Mouse (Mus musculus): ENCODE data around the gene Reep3. TPM values are rescaled to one million over a fixed set of nuclear protein-coding genes. Genes with fewer than 3 reads are reported as not detected.
"Not testable (repeated sequence)": the region's sequence is repeated elsewhere in the genome, so short reads cannot be mapped to it uniquely, and the experiment has no call there.

Gene Reep3
- total RNA-seq, 2 experiments from 2014 or later, result 20.2 to 24.1 TPM

DNA sequence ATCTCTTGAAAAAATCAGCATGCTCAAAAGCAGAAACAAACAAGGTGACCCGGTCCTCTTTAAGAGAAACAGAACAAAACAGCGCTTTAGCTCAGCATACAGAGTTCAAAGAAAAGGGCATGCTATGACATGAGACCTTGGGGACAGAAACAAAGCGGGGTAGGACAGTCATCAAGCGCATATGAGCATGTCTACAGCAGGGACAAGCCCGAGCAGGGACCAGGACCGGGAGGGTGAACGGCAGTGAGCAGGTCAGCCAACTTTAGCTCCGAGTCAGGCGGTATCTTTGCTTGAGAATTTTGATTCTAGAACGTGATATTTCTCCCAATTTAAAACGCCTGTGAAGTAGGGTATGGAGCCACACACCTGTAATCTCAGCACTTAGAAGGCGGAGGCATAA lies 86.2 kb downstream of the Reep3 start:
- DNase-seq, result no peak

DNA sequence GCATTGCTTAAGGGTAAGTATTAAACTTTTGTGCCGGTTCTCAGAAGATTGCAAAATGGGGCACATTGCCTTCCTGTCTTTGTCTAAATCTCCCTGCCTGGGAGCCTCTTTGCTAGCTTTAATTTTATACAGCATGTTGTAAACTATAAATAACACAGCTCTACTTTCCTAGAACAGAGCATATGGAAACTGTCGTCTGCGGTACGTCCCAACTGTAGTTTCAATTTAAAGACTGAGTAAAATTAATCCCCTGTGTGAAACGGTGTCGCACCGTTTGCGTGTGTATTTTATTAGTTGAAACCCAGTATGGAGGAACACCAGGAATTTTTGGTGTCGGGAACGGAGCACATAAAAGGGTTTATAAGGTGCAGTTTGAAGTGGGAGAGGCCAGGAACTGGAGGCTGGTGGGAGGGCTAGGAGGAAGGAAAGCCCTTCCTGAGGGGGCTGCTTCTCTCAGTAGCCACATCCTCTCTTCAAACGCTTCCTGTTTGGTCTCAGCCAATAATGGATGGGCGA lies 92.2 kb downstream of the Reep3 start:
- peak in 1 of 2 experiments; percentile 9 for DNase-seq

DNA sequence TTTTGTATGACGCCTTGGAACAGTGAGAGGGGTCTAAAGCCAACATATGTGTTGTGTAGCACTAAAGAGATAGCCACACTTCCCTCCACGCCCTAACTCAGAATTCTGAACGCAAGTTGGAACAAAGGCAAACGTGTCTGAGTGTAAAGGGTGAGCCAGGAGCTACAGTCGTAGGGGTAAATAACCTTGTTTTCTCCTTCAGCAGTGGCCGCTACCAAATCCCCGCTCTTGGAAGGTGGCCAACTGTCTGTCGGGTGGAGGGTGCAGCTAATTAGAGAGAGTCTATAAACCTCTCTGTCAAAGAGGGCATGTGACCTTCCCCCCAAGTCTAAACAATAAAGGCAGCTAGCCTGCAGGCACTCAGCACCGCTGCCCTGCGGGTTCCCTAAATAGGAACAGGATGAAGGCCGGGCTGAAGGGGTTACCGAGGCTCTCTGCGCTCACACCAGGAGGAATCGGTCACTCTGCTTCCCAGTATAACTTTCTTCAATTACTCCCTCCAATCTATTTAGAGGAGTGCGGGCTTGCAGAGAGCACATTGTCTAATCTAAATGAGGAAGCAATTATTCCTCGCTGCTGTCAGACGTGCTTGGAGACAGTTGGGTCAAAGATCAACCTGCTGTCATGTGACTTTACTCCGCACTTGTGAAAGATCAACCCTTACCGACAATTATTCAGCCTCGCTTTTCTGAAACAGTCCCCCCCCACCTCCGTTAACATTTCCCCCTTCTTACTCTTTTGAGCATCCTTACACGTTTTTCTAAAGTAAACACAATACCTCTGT lies 92.8 kb downstream of the Reep3 start:
- DNase-seq, result peak in 1 of 2 experiments; percentile 30

DNA sequence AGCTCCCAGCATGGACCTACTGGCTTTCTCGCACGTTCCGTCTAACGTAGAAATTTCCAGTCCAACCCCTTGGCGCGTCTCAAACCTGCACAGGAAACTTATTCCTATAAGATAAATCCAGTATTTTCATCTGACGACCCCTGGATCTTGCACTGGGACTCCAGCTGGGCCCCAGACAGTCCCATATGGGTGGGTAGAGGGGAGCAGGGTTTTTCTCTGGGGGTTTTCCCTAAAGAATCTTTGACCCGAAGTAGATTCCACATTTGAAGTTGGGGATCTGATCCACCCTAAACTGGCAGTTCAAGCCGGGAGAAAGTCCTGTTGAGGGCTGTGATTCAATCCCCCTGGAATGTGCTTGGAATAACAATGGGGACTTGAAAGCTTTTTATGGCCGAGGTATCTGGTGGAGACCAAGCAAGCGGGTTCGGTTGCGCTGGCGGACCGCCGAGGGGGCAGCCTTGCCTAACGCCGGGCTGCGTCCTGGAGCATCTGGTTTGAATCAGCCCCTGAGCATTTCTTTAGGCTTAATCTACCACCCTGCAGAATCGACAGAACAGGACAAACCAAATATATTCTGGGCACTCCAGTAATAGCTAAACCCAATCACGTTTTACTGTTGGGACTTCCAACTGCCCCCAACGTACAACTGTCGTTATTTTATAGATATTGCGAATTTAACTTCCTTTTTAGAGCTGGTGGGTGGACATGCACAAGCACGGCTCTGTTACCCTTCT lies 93.6 kb downstream of the Reep3 start:
- peak; percentile 15 to 34 for DNase-seq

DNA sequence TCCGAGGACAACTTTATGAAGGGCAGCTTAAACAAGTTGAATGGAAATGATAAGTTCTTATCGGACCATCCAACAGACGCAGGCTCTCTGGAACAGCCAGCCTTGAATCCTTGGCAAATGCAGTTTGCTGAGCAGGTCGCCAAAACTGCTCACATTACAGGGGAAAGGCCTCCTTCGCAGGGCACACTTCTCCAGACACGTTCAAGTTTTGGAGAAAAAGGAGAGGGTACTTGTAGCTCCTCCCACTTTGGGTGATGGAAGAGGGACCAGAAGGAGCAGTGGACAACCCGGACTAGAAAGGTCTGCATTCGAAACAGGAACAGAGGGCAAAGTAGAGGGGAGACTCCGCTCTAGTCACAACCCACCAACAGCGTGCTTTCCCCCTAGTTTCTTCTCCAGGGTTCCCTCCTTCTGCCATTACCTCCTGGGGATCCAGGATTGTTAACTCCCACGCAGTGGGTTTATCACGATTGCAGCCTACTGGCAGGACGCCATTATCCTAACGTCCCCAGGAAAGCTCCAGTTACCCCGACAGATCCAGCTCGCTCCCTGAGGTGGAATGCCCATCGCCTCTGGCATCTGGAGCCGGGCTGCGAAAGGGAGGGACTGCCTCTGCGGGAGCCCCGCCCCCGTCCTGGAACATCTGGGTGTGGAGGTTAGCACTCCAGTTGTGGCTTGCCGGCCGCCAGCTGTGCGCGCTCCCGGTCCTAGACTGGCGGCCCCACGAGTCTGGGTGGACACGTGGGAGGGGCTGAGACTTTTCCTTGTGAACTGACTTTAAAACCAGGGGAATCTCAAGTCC lies 94.3 kb downstream of the Reep3 start:
- DNase-seq, result peak; percentile 18 to 25

DNA sequence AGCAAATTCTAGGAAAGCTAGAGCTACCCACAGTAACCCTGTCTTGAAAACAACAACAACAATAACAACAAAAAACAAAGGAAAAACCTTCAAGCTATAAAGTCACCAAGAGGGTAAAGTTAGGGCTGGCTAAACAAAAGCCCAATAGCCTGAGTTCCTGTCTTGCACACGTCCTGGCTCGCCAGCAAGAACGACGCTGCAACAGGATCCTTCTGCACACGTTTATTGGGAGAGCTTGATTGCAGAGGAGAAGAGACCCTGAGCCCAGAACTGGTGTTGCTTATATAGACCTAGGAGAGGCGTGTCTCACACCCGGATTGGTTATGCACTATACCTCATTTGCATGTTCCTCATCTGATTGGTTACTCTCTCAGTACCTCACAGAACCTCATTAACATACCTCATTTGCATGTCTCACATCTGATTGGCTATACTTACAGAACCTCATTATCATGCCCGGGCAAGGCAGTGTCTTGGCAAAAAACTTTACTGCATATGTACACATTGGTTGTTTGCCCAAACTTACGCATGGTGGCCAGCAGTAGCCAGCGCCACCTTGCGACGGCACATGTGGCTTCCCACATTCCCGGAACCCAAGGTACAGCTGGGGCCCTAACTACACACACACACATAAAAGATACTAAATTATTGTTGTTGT lies 95.7 kb downstream of the Reep3 start:
- DNase-seq, result not testable (repeated sequence)

DNA sequence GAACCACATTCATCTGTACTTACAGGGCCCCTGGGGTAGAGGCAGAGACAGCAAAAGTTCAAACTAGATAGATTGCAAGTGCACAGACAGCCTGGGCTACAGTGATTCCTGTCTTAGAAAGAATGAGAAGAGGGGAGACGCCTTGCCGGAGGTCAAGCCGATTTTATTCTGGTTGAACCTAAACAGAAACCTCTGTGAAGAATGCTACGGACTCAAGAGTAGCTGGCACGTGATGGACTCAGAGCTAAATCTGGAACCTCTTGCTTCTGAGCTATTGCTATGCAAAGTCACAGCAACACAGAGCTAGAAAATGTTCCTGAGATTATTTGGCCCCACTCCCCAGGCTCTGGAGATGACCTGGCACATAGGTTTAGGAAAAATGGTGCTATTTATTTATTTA lies 96.6 kb downstream of the Reep3 start:
- no peak for DNase-seq

DNA sequence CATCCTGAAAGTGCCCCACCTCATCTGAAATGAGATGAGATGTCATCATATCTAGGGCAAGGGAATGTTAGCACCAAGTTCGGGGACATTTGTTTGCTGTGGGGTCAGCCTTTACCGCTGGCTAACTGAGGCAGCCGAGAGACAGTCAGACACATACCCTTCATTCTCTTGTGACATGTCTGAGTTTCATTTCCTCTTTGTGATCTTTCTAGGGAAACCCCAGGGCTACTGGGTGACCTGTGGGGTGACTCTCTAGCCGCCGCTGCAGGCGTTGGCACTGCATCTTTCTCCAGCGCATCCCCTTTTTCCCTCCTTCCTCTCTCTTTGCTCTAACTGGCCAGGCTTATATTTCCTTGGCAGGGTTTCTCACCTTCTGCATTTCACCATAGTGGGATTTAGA lies 98.0 kb downstream of the Reep3 start:
- DNase-seq, result no peak

DNA sequence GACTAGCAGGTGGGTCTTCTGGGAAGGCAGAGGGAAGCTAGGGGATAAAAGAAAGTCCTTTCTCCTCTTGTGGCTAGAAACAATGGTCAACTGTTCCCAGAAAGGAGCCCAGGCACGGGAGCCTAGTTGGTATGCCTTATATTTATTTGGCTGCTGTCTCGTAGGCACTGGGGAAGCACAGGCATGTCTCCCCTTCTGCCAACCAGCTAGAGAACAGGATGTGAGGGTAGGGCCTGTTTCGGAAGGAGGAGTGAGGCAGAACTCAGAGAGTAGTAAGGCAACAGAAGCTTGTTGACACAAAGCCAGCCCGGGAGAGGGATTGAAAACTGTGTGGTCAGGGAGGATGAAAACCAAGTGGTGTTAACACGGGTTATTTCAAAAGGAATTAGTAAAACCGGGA lies 101.6 kb downstream of the Reep3 start:
- peak; percentile 14 to 26 for DNase-seq

DNA sequence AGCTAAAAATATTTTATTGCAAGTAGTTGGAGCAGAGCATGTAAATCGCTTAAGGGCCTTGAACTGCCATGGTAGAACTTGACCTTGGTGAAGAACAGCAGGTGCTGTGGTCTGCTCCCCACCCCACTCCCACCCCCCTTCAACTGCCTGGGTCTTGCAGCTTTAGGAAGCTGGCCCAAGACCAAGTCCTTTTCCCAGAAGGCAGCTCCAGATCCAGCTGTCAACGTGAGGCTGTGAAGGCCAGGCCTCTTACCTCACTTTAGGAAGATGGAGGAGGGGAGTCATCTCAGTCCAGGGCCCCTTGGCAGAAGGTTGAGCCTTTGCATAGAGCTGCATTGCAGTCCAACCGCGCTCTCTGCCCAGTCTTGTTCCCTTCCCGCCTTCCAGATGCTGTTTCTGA lies 102.3 kb downstream of the Reep3 start:
- no peak for DNase-seq

DNA sequence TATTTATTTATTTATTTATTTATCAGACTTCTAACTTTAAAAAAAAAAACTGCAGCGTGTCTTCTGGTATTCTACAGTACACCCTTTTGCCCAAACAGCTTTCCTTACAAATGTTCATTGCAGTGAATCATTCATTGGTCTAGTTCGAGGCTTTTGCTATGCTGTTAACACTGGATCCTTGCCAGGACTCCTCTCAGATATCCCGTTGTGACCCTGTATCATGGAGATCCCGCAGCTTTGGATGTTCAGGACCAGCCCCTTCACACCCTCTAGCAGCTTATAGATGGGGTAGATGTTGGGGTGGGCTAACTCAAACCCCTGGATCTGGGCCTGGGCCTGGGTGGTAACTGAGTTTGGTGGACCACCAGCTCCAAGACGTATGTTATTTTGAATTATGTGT lies 104.2 kb downstream of the Reep3 start:
- no peak for DNase-seq

DNA sequence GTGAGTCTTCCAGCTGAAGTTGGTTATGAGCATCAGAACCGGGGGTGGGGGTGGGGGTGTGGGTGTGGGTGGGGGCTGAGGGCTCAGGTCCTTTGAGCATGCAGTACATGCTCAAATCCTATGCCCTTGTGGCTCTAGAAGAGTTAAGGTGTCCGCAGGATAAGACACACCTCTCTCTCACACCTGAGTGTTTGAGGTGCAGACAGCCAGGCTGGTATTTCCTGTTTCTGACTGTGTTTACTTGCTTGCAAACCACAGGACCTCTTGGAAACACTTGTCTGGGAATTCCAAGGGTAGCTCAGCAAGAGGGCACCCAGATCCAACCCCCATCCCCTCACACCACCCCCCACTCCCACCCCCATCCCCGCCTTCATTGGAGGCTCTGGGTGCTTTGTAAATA lies 106.2 kb downstream of the Reep3 start:
- DNase-seq, result no peak

DNA sequence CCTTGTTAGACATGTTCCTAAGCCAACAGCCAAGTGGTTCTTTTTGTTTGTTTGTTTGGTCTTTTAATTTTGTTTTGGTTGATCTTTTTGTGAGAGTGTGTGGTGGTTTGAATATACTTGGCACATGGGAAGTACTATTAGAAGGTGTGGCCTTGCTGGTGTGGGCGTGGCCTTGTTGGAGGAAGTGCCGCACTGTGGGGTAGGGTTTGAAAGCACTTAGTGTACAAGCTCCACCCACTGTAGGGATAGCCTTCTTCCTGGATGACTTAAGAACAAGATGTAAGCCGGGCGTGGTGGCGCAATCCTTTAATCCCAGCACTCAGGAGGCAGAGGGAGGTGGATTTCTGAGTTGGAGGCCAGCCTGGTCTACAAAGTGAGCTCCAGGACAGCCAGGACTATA lies 113.7 kb downstream of the Reep3 start:
- no peak for DNase-seq

DNA sequence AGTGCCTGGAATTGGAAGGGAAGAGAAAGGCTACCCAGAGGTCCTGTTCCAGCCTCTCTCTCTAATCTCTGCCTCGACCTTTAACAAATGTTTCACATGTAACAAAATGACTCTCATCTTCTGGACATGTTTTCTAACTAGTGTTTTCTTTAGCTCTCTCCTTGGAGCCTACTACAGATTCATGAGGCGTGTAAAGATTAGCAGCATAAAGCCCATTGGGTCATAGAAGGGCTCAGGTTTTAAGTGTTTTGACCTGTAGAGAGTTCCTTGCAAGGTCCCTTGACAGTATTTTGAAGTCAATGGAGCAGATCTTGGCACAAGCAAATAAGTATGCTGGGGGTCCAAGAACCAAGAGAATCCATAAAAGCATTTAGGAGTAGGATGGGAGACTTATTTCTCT lies 118.5 kb downstream of the Reep3 start:
- no peak for DNase-seq

DNA sequence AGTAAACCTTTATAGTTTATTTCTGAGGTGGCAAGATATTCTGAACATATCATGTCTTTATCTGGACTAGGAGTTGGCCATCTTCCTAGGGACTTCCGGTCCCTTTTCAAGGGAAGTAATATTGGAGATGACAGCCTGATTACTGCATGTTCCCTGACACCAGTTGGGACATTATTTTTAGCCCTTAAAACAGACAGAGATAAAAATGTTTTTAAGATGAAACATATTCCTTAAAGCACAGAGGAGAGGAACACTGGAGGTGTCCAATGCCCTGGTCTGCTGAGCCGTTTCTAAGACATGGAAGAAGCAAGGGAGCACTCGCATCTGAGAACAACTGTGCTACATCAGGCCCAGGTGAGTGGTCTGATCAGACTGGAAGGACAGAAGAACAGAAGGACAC lies 119.7 kb downstream of the Reep3 start:
- DNase-seq, result no peak

DNA sequence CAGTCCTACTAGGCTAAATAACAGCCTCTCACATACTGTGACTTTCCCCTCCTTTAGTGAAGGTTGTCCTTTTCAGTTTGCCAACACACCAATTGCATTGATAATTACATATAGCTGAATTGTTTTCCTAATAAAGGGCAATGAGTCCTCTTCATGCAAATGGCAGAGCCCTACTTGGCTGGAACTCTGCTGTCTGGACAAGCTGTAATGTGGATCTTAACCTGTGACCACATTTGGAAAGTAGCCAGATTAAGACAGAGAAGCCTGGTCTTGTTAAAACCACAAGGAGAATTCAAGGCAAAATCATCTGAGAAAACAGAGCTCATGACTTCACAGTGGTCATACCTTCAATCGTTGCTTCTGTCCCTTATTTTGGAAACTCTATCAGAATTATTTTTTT lies 121.3 kb downstream of the Reep3 start:
- DNase-seq, result no peak

DNA sequence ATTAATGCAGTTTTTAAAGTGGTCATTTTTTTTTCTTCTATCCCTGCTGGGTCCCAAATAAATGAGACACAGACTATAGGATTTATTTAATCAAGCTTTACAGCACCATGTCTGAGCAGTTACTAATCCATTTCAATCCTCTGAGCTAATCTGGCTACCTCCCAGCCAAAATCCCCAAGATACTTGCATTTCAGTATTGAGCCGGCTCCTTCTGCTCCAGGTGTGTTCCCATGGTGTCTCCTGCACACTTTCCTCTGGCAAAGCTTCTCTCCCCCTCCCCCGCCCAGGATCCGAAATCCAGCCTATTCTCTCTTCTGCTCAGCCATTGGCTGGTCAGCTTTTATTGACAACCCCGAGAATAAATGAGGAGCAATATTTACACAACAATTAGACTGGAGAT lies 122.3 kb downstream of the Reep3 start:
- no peak for DNase-seq

DNA sequence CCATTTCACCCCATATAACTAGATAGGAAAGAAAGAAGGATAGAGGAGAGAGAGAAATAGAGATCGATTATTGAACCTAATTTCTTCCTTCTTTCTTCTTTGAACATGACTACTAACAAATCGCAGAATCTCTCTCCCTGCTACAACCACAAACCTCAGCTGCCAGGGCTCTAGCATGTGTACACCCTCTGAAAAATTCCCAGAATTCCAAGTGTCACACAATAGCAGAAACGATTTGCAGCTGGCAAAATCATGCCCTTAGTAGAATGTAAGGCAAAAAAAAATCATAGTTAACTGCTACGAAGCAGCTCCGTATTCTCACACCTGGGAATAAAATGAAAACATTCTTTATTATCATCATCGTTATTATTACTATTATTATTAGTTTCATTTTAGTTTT lies 122.9 kb downstream of the Reep3 start:
- no peak for DNase-seq

DNA sequence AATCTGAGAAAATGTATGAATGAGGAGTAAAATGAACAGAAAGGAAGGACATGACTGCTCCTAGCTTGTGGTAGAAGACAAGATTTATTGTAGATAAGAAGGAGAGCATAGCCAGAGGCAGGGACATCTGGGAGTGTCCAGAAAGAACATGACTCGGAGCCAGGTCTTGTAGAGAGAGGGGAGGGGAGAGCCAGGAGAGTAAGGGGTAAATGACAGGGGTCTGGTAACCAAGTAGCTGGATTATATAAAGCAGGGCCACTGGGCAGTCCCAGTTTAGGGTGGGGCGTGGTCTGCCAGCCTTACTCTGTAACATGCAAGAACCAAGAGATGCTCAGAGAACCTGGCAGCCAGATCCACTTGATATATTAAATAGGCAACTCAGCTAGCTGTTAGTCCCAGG lies 123.5 kb downstream of the Reep3 start:
- DNase-seq, result no peak

DNA sequence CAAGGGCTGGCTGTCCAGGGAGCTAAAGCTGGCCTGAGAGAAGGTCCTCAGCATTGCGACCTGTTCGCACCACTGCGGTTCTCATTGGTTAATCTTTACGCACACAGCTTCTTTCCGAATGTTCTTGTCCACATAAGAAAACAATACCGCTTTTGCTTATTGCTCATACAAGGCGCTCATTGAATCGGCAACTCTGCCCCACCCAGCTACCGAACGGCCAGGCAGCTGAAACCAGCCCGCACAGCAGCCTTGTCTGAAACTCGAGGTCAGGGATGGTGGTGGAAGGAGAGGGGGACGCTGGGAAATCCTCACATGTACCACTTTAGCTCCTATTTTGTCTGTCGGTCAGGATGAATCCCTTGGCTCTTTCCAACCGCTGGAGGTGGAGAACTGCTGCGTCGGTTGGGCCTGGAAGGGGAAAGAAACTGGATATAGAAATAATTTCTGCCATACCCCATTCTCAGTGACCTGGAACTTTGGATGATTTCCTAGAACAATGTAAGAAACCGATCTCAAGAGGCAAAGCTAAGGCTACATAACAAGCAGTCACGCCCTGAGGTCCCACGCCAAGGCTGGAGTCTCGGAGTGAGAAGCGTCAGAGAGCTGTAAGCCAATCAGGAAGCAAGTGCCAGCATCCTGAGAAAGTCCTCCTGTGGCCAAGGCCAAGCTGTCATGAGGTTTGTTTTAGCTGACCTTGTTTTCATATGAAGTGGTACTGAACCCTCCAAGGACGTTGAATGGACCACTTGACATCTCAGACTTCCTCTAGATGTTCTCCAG lies 126.2 kb downstream of the Reep3 start:
- DNase-seq, result no peak

DNA sequence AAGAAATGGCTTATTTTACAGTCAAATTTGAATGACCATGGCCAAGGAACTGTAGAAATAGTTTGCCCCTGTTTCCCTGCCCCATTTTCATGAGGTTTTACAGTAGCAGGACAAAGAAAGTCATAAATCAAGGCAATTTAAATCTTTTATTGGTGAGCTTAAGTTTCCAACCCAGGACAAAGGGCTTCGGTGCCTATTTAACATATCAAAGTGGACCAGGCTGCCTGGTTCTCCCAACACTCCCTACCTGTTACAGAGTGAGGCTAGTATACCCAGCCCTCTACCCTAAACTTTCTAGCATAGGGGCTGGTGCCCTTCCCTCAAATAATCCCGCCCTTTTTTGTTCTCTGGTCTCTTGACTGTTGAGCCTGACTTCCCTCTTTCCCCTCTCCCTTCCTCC lies 127.2 kb downstream of the Reep3 start:
- DNase-seq, result no peak

DNA sequence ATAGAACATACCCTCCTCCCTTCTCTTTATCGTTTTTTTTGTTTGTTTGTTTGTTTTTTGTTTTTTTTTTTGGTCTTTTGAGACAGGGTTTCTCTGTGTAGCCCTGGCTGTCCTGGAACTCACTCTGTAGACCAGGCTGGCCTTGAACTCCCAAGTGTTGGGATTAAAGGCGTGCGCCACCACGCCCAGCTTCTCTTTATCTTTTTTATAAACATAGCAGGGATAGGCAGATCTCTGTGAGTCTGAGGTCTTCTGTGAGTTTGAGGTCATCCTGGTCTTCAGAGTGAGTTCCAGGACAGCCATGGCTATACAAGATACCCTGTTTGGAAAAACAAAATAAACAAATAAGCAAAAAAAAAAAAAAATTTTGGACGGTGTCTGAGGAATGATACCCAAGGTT lies 127.7 kb downstream of the Reep3 start:
- no peak for DNase-seq

Data from layer of hippocampus, postnatal 36 days (tissue).